Mouse (Mus musculus) embryonic facial prominence, embryonic 14.5 days (tissue): ENCODE measurements around the gene Adipor2. TPM values are rescaled to one million over a fixed set of nuclear protein-coding genes. Genes with fewer than 3 reads are reported as not detected.
"Not testable (repeated sequence)": the region's sequence is repeated elsewhere in the genome, so short reads cannot be mapped to it uniquely, and the experiment has no call there.

ENCODE experiments used
- ATAC-seq: fragments of 200-750 bp; cut with Nextera tagmentation; 2 replicates; pipeline ENCODE4 v1.8.0; 2017; ENCODE audit warnings: low read depth, moderate number of reproducible peaks, moderate TSS enrichment
- DNase-seq: peaks from one replicate; pipeline ENCODE4 v3.0.0-alpha.2; 2015; ENCODE audit warnings: low spot score
- H3K27ac ChIP-seq: fragments of 300-500 bp; sonication (generic); replicated peaks from 2 replicates; pipeline ENCODE4 v1.5.1; 2014; ENCODE audit warnings: low read depth, mild to moderate bottlenecking, low read length, moderate library complexity
- H3K27me3 ChIP-seq: fragments of 300-500 bp; sonication (generic); replicated peaks from 2 replicates; pipeline ENCODE4 v1.6.1; 2014; ENCODE audit warnings: low read length; ENCODE audit not compliant: control insufficient read depth, insufficient read depth
- H3K36me3 ChIP-seq: fragments of 300-500 bp; sonication (generic); 2 replicates; pipeline ENCODE4 v1.6.1; 2014; ENCODE audit warnings: low read length, mixed read lengths; ENCODE audit not compliant: control insufficient read depth, insufficient read depth
- H3K4me1 ChIP-seq: fragments of 300-500 bp; sonication (generic); 2 replicates; pipeline ENCODE4 v1.6.1; 2014; ENCODE audit warnings: antibody characterized with exemption, low read length; ENCODE audit not compliant: control insufficient read depth, insufficient read depth
- H3K4me2 ChIP-seq: fragments of 300-500 bp; sonication (generic); 2 replicates; pipeline ENCODE4 v1.6.1; 2014; ENCODE audit warnings: low read depth, mild to moderate bottlenecking, low read length, moderate library complexity, mixed read lengths
- H3K4me3 ChIP-seq: fragments of 300-500 bp; sonication (generic); 2 replicates; pipeline ENCODE4 v1.5.1; 2014; ENCODE audit warnings: low read depth, mild to moderate bottlenecking, low read length
- H3K9ac ChIP-seq: fragments of 300-500 bp; sonication (generic); 2 replicates; pipeline ENCODE4 v1.6.1; 2014; ENCODE audit warnings: low read depth, mild to moderate bottlenecking, low read length, moderate library complexity, mixed read lengths
- H3K9me3 ChIP-seq: fragments of 300-500 bp; sonication (generic); 2 replicates; pipeline ENCODE4 v1.6.1; 2016; ENCODE audit warnings: low read length; ENCODE audit not compliant: control insufficient read depth
- WGBS: fragments of 180-500 bp; shearing (Covaris S2); extraction: QIAGEN DNeasy Blood & Tissue Kit; methylation state at CpG from one replicate; pipeline ENCODE4 v1.1.7; 2014; 5-methylcytosine and 5-hydroxymethylcytosine counted together
- polyA plus RNA-seq: library from polyadenylated mRNA; unstranded; fragments of >200 nt; fragmentation: Nextera tagmentation; extraction: Ambion mirVana; gene quantifications from 2 replicates; pipeline ENCODE4 v1.2.1, GENCODE M21; 2014

The Adipor2 gene
- polyA plus RNA-seq, 1 experiment from 2014 or later = 30.1 TPM

- Histone ChIP-seq H3K4me2 (peak overlapping the region; percentile 71), H3K4me1 (peaks cover 8% of the 10 kb centered on the region), H3K9me3 (no peaks in the 10 kb centered on the region), H3K27ac (no peak overlapping the region), H3K4me3 (peak overlapping the region; percentile 39), H3K27me3 (no peaks in the 10 kb centered on the region), H3K9ac (peak overlapping the region; percentile 53), H3K36me3 (no peaks in the 10 kb centered on the region)
- no peak for ATAC-seq
- peak; percentile 30 for DNase-seq
- 9% methylated on average over 18 of the region's 18 CpGs for WGBS
Measured at GRCm38 (mm10) chr6:119448321-119449059, 31.0 kb upstream of the Adipor2 start.

GRCm38 (mm10) chr6:119445671-119446607 is 28.4 kb upstream of the Adipor2 start:
- DNase-seq (no peak), ATAC-seq (no peak)
- Histone ChIP-seq H3K27ac (no peak overlapping the region), H3K4me3 (no peak overlapping the region), H3K36me3 (no peaks in the 10 kb centered on the region), H3K4me2 (no peak overlapping the region), H3K27me3 (no peaks in the 10 kb centered on the region), H3K9me3 (no peaks in the 10 kb centered on the region), H3K4me1 (0 out of 2 replicates have a peak, but pooled peaks cover 3% of the 10 kb centered on the region), H3K9ac (no peak overlapping the region)
- 77% methylated on average over 11 of the region's 11 CpGs for WGBS

- H3K4me3 ChIP-seq = no peak overlapping the region
- no peak overlapping the region for H3K9ac ChIP-seq
- peak; percentile 94 for DNase-seq
- WGBS = 36% methylated on average over 12 of the region's 12 CpGs
- H3K4me2 ChIP-seq = peak overlapping the region; percentile 38
- no peaks in the 10 kb centered on the region for H3K9me3 ChIP-seq
- no peaks in the 10 kb centered on the region for H3K36me3 ChIP-seq
- no peak overlapping the region for H3K27ac ChIP-seq
- no peaks in the 10 kb centered on the region for H3K27me3 ChIP-seq
- peak; percentile 60 for ATAC-seq
- 0 out of 2 replicates have a peak, but pooled peaks cover 3% of the 10 kb centered on the region for H3K4me1 ChIP-seq
Measured at GRCm38 (mm10) chr6:119443742-119444645, 26.5 kb upstream of the Adipor2 start.

- 82% methylated on average over 5 of the region's 5 CpGs for WGBS
- H3K9me3 ChIP-seq, H3K27me3 ChIP-seq, H3K4me3 ChIP-seq, H3K27ac ChIP-seq, H3K36me3 ChIP-seq, H3K4me2 ChIP-seq, H3K9ac ChIP-seq, H3K4me1 ChIP-seq, DNase-seq, ATAC-seq: not testable (repeated sequence)
Measured at GRCm38 (mm10) chr6:119442729-119443128, 25.2 kb upstream of the Adipor2 start.

GRCm38 (mm10) chr6:119437894-119438761 is 20.6 kb upstream of the Adipor2 start:
- Histone ChIP-seq H3K36me3 (no peaks in the 10 kb centered on the region), H3K4me1 (no peaks in the 10 kb centered on the region), H3K4me3 (no peak overlapping the region), H3K27me3 (no peaks in the 10 kb centered on the region), H3K27ac (no peak overlapping the region), H3K9me3 (no peaks in the 10 kb centered on the region), H3K4me2 (no peak overlapping the region), H3K9ac (no peak overlapping the region)
- WGBS = 56% methylated on average over 8 of the region's 8 CpGs
- ATAC-seq (0 out of 2 replicates have a peak, but pooled peaks have one; percentile 22), DNase-seq (no peak)

- ATAC-seq (no peak), DNase-seq (no peak)
- Histone ChIP-seq H3K36me3 (no peaks in the 10 kb centered on the region), H3K27ac (no peak overlapping the region), H3K9ac (no peak overlapping the region), H3K27me3 (no peaks in the 10 kb centered on the region), H3K9me3 (no peaks in the 10 kb centered on the region), H3K4me1 (no peaks in the 10 kb centered on the region), H3K4me2 (no peak overlapping the region), H3K4me3 (no peak overlapping the region)
- 89% methylated on average over 4 of the region's 4 CpGs for WGBS
Measured at GRCm38 (mm10) chr6:119434394-119434793, 16.9 kb upstream of the Adipor2 start.

- Histone ChIP-seq H3K9ac (no peak overlapping the region), H3K4me2 (no peak overlapping the region), H3K36me3 (no peaks in the 10 kb centered on the region), H3K4me3 (no peak overlapping the region), H3K27ac (no peak overlapping the region), H3K27me3 (no peaks in the 10 kb centered on the region), H3K4me1 (no peaks in the 10 kb centered on the region), H3K9me3 (0 out of 2 replicates have a peak, but pooled peaks cover 5% of the 10 kb centered on the region)
- WGBS = 72% methylated on average over 6 of the region's 6 CpGs
- DNase-seq = no peak
- no peak for ATAC-seq
Measured at GRCm38 (mm10) chr6:119431751-119432324, 14.3 kb upstream of the Adipor2 start.
